Mouse (Mus musculus) spleen, adult 18-20 months (tissue): Measurements from ENCODE around the gene Tmc2.

Experiments used
- DNase-seq, 2 experiments: peaks; one replicate each; pipeline ENCODE4 v3.0.0; 2022; ENCODE audit warnings: mixed read lengths in 2 of 2

Gene Tmc2

DNA sequence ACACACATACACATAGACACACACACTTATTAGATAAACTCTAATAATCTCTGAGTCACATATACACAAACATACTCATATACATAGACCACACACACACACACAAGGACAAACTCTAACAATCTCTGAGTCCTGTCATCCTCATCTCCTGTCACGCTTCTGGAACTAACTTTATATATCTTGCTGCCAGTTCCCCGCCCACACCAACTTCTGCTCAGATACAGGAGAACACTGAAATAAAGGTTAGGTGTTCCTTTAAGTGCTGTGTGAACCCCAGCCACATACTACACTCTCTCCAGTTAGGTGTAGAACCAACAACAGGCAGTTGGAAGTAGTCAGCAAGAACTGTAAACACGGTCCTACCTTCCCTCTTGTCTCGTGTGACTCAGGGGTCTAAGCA lies 65.8 kb downstream of the Tmc2 start:
- DNase-seq, result no peak

DNA sequence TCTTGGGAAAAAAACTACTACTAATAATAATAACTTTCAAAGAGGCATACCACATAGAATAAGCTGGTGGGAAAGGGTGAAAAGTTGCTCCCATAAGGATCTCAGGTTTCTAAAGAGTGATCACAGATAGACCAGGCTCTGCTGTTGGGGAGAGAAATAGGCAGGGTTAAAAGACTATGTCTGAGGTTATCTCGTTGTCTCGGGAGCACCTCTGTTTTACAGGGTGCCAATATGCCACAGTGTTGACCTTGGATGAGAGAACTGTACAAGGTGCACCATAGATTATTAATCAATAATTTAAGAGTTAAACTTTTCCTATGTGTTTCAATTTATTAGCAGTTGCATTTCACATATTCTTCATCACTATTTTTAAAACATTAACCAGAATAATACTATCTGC lies 66.9 kb downstream of the Tmc2 start:
- DNase-seq, result no peak

- no peak for DNase-seq
These were observed 67.4 kb downstream of the Tmc2 start for GRCm38 (mm10) chr2:130262398-130262797.

DNA sequence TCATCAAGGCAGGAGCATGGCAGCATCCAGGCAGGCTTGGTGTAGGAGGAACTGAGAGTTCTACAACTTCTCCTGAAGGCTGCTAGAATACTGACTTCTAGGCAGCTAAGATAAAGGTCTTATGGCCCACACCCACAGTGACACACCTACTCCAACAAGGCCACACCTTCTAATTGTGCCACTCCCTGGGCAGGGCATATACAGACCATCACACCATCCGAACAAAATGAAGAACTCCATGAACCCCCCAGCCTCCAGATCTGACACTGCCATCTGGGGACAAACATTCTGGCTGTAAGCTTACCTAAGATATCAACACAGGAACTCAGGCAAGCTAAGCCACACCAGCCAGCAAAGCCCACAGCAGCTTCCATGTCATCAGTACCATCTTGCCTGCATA lies 70.5 kb downstream of the Tmc2 start:
- DNase-seq, result no peak

DNA sequence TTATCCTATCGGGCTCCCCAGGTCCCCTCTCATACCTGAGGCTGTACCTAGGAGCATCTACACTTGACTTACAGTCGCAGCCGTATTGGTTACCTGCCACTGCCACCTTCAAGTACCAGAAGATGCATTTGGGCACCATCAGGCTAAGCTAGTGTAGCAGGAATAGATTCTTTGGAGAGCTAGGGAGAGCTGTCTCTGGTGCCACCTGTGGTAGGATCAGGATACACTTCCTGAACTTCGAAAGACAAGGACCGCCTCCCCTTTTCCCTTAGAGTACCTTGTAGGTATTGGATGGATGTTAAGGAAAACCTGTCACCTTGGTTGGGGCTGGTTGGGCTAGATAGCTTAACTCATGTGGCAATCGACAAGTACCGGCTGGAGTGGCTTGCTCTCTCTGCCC lies 73.1 kb downstream of the Tmc2 start:
- DNase-seq, result no peak

DNA sequence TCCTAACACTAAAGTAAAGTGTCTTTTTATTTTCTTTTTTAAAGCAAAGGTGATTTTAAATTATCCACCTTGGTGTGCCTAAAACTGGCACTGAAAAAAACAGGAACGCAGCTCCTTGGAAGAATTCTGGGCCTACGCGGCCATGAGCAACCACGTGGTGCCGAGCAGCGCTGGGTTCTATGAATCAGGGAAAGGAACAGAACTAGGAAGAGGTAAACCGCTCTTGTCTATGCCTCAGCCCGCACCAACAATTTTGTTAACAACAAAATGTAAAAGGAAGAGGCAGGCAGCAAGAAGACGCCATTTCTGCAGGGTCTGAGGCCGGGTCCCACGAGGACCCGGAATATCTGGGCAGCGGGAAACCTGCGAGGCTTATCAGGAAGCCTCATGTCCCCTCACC lies 78.7 kb downstream of the Tmc2 start:
- DNase-seq, result no peak

DNA sequence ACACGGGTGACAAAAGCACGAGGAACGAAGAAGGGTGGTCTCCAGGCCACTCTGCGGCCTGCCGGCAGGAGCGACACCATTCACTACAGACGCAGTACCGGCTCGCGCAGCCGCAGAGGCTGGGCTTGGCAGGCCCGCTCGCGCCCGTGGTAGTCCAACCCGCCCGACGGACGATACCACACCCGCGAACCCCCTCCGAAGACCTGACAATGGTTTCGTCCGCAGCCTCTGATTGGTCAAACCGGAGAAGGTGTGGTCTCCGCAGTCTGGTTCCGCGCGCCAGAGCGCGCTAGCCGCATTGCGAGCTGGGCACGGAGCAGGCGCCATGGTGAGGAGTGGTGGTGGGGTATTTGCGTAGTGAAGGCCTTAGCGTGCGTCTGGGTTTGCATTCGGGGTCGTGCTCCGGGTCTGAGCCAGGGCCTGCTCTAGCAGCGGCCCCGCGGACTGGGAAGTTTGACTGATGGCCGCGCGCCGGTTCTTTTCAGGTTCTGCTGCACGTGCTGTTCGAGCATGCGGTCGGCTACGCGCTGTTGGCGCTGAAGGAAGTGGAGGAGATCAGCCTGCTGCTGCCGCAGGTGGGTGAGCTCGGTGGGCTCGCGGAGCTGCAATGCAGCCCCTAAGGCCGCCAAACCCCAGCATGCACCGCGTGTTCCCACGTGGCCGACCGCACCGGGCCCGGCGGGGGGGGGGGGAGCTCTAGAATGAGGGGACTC lies 79.3 kb downstream of the Tmc2 start, which contains the start of gene Nop56:
Gene Nop56, plus strand, starts transcription at position 282 of the 713 bp plus-strand sequence.
- peak; percentile 98 for DNase-seq

DNA sequence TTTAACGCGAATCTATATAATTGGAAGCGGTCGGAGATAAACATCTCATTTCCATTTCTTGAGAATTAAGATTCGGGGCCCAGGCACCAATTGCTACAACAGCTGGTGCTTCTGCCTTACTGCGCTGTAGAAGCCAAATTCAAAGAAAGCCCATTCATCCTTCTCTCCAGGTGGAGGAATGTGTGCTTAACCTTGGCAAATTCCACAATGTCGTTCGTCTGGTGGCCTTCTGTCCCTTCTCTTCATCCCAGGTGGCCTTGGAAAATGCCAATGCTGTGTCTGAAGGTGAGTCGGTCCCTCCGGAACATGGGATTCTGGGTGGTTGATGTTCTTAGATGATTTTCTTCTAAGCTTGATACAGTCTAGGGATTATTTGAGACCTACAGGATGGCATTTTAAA lies 79.9 kb downstream of the Tmc2 start:
- DNase-seq, result no peak

DNA sequence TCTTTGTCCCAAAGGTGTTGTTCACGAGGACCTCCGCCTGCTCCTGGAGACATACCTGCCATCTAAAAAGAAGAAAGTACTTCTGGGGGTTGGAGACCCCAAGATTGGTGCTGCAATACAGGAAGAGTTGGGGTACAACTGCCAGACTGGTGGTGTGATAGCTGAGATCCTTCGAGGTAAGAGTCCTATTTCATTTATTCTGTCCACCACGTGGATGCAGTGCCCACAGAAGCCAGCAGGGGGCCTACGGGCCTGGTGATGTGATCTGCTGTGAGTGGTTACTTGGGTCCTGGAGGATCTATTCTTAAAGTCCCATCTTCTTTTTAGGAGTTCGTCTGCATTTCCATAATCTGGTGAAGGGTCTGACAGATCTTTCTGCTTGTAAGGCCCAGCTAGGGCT lies 80.7 kb downstream of the Tmc2 start:
- DNase-seq, result peak in 1 of 2 experiments; percentile 40

- DNase-seq, result no peak
These were observed 84.7 kb downstream of the Tmc2 start for GRCm38 (mm10) chr2:130279600-130280091.

DNA sequence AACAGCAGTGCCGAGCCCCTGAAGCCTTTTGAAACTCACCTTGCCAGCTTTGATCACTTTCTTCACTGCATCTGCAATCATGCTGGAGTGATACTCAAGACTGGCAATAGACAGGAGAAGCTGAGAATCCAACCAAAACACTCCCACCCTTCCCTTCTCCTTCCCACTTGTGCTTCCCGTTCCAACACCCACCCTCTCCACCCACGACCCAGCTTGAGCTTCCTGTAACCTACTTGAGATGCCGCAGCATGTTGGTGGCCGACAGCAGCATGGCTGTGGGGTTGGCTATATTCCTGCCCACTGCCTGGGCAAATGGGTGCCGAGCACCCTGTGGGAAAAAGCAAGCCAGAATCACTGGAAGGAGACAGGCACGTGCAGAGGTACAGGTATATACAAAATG lies 85.2 kb downstream of the Tmc2 start:
- no peak for DNase-seq

DNA sequence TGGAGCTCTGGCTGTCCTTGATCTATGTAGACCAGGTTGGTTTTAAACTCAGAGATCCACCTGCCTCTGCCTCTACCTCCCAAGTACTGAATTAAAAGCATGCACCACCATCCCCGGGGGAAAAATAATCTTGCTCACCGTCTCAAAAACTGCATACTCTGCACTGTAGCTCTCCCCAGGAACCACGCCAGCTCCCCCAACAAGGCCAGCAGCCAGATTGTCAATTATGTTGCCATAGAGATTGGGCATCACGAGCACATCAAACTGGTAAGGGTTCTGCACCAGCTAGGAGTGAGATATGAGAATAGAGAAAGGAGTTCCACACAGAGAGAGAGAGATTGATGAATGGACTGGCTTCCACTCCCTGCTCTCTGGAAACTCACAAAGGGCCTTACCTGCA lies 85.8 kb downstream of the Tmc2 start:
- no peak for DNase-seq

DNA sequence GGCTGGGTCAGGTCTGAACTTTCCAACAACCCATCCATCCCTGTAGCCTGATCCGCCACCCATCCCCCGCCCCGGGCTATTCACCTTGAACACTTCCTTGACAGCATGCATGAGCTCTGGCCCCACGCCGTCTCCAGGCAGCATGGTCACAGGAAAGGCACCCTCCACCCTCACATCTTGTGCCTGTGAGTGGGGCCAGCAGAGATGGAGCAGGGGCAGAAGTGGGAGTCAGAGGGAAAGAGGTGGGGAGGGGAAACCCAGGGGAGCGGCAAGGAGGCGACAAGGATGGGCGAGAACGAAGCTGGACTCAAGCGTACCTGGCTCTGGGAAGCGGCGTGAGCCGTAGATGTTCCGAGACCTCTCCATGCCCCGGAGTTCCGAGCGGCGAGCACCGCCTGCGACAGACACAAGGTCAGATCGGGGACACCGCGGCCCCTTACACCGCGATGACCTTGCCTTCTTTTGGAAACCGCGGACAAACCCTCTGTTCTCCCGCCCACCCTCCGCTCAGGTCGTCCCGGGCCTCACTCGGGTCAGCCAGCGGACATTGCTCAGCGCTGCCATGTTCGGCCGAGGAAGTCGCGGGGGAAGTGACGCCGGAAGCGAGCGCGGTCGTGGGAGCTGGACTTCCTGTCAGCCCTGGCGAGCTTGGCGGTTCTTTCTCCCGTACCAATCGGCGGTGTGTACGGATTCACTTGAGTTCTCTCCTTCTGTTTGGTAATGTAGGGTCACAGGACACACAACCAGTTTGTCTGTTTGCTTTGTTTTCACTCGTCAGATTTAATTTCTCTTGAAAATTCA lies 89.1 kb downstream of the Tmc2 start, which contains the start of gene Idh3b:
Gene Idh3b, minus strand, starts transcription at position 694 of the 801 bp plus-strand sequence.
- DNase-seq, result peak; percentile 71 to 83

- DNase-seq, result no peak
These were observed 94.1 kb downstream of the Tmc2 start for GRCm38 (mm10) chr2:130289086-130289485.

GRCm38 (mm10) chr2:130291434-130291833 lies 96.4 kb downstream of the Tmc2 start:
- peak in 1 of 2 experiments; percentile 53 for DNase-seq

- no peak for DNase-seq
These were observed 98.0 kb downstream of the Tmc2 start for GRCm38 (mm10) chr2:130293009-130293408.

GRCm38 (mm10) chr2:130293486-130293885 lies 98.5 kb downstream of the Tmc2 start:
- no peak for DNase-seq

- DNase-seq, result no peak
These were observed 99.4 kb downstream of the Tmc2 start for GRCm38 (mm10) chr2:130294218-130294935.

DNA sequence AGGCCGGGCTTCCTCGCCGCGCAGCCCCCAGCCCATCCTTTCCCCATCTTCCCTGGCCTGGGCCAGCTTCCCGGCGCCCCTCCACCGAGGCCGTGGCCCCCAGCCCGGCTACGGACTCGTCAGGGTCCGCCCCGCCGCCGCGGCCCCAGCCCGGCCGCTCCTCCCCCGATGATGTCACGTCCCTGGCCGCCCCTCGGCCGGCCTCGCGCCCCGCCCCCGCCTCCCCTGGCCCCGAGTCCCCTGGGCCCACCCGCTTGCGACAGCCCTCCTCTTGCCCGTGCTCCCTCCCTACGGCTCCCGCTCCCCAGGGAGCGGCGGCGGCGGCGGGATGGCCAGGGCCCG lies 99.9 kb downstream of the Tmc2 start, which contains the start of gene Ebf4:
Gene Ebf4, plus strand, starts transcription at position 234 of the 342 bp plus-strand sequence.
- DNase-seq, result no peak

DNA sequence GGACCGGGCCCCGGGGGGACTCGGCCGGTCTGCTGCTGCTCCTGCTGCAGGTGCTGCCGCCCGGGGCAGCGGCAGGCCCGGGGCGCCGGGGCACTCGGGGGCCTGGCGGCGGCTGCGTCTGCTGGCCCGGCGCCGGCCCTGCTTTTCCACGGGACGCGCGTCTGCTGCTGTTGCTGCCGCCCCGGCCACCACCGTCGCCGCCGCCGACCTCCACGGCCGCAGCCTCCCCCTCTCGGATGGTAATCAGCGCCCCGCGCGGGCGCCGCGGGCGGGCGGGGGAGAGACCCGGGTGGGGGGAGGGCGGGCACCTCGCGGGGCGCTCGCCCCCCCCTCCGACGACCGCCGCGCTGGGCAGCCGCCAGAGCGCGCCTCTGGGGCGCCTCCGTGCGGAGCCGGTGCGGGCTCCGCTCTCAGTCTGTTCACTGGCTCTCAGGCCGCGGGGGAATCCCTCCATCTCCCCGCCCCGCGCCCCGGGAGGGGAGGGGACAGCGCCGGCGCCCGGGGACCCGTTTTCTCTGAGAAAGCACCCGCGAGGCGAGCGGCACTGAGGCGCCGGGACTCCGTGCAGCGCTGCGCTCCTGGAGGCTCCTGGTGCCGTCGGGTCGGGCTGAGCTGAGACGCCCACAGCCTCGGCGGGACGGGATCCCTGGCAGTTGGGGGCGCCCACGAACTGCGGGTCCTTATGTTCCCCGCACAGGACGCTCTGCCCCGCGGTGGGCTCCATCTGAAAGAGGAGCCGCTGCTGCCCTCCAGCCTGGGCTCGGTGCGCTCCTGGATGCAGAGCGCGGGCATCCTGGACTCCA lies 100.5 kb downstream of the Tmc2 start:
- DNase-seq, result peak; percentile 20 to 36

- DNase-seq, result no peak
These were observed 101.2 kb downstream of the Tmc2 start for GRCm38 (mm10) chr2:130296134-130296745.

GRCm38 (mm10) chr2:130297580-130297979 lies 102.6 kb downstream of the Tmc2 start:
- DNase-seq, result no peak
